Mouse (Mus musculus): ENCODE data around the gene Ablim2. TPM values are rescaled to one million over a fixed set of nuclear protein-coding genes. Genes with fewer than 3 reads are reported as not detected.
A peak's percentile ranks its signal among the peaks of the same experiment; 100 is the strongest.

Gene Ablim2
- total RNA-seq, 1 experiment = 1.6 TPM

GRCm38 (mm10) chr5:35740716-35741115, 17.0 kb upstream of the Ablim2 start:
- peak overlapping the region; percentile 28; the same call in 1 of the 2 replicates for H3K9ac ChIP-seq (ENCODE audit: insufficient read depth, low read depth, low read length, poor library complexity, severe bottlenecking)
- H3K9me3 ChIP-seq (ENCODE audit: control insufficient read depth, insufficient read depth, low read depth, low read length) = no peaks in the 10 kb centered on the region
- H3K4me1 ChIP-seq (ENCODE audit: control insufficient read depth in 2 of 2, insufficient read depth in 2 of 2, low read length in 2 of 2, poor library complexity in 1 of 2) = peaks cover 3 to 37% of the 10 kb centered on the region in 2 experiments; a peak in 3 of 4 replicates
- TF ChIP-seq MAFK (IDR thresholded peaks at IDR 0.05; ENCODE audit: insufficient read depth, low read depth, low read length) = no peak
- no peak for TF ChIP-seq ZNF384 (IDR thresholded peaks at IDR 0.05; ENCODE audit: low read depth, low read length)
- TF ChIP-seq HCFC1 (IDR thresholded peaks at IDR 0.05; ENCODE audit: borderline replicate concordance, insufficient read depth, low read length) = no peak
- TF ChIP-seq CHD2 (IDR thresholded peaks at IDR 0.05; ENCODE audit: low read depth, low read length) = no peak
- no peak for TF ChIP-seq ZC3H11A (IDR thresholded peaks at IDR 0.05; ENCODE audit: borderline replicate concordance, low read depth, low read length)
- H3K36me3 ChIP-seq (ENCODE audit: control insufficient read depth, insufficient read depth, low read length, poor library complexity, severe bottlenecking) = no peaks in the 10 kb centered on the region
- no peak for DNase-seq (ENCODE audit: low read depth, low spot score)
- no peak overlapping the region for H3K4me3 ChIP-seq (ENCODE audit: insufficient read depth in 1 of 2, low read depth in 1 of 2, low read length in 2 of 2, poor library complexity in 1 of 2, severe bottlenecking in 1 of 2)
- peak overlapping the region; percentile 63; the same call in 1 of the 2 replicates for H3K27ac ChIP-seq (ENCODE audit: insufficient read depth, low read depth, low read length, poor library complexity, severe bottlenecking)
- in situ Hi-C loops (cut with MboI; ENCODE audit: low sequenced_read_pairs in 2 of 2, unreplicated experiment in 2 of 2) = no loop called here

DNA sequence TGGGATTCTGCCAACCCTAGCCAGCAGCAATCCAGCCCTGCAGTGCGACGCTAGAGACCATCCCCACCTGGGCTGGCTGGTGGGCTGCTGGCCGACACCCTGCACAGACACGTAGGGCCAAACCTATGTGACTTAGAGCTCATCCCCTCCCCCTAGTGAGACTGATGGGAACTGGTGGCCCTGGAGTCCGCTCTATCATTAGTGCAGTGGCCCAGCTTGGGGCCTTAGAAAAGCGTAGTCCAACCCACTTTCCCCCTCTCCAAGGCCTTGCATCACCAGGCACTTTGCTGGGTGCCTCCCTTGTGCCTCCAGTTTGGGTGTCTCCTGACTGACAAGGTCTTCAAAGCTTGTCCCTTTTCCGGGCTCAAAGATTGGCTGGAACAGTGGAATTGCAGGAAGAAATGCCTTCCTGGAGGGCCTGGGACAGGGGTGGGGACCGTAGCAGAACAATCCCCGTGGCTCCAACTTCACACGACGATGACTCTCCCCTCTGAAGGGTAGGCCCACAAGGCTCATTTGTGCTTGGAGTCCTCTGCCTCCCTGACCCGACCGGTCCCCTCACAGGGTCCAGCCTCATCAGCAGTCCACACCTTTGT, 16.4 kb upstream of the Ablim2 start:
- no peaks in the 10 kb centered on the region for H3K9me3 ChIP-seq (ENCODE audit: control insufficient read depth, insufficient read depth, low read depth, low read length)

DNA sequence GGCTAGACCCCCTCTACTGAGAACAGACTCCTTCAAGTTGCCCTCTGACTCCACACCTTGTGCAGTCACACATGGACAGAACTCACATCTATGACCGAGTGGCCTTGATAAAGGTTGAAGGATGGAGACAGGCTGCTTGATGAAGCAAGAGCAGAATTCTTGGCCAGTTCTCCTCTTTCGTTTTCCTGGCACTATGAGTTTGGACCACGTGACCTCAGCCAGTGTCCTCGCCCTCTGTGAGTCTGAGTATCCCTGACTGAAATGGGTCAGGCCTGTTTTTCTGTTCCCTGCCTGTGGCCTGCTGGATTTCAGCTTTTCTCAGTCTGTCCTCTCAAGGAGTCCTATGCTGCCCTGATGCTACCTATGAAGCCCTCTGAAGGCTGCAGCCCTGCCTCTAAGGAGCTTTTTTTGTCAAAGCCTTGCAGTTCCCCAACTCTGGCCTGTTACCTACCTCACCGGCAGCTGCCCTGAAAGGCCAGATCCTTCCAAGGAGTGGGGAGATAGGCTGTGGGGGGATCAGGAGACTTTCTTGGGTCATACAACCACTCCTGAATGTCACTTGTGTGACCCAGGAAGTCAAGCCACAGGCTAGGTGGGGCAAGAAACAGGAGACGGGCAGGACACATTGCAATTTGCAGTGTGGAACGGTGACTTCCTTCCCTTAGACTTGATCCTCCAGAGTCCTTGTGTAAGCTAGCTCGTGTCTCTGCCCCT, 14.3 kb upstream of the Ablim2 start:
- in situ Hi-C loops (cut with MboI; ENCODE audit: low sequenced_read_pairs in 2 of 2, unreplicated experiment in 2 of 2) = no loop called here
- no peak overlapping the region for H3K27ac ChIP-seq (ENCODE audit: insufficient read depth, low read depth, low read length, poor library complexity, severe bottlenecking)

More for the DNA sequence above, 16.4 kb upstream of the Ablim2 start:
- in situ Hi-C loops (cut with MboI; ENCODE audit: low sequenced_read_pairs in 2 of 2, unreplicated experiment in 2 of 2) = no loop called here
- no peak for TF ChIP-seq ZC3H11A (IDR thresholded peaks at IDR 0.05; ENCODE audit: borderline replicate concordance, low read depth, low read length)
- Histone ChIP-seq H3K9ac (ENCODE audit: insufficient read depth, low read depth, low read length, poor library complexity, severe bottlenecking) (peak overlapping the region; percentile 28; the same call in 1 of the 2 replicates), H3K27ac (ENCODE audit: insufficient read depth, low read depth, low read length, poor library complexity, severe bottlenecking) (no peak overlapping the region), H3K4me3 (ENCODE audit: insufficient read depth in 1 of 2, low read depth in 1 of 2, low read length in 2 of 2, poor library complexity in 1 of 2, severe bottlenecking in 1 of 2) (no peak overlapping the region), H3K36me3 (ENCODE audit: control insufficient read depth, insufficient read depth, low read length, poor library complexity, severe bottlenecking) (no peaks in the 10 kb centered on the region), H3K4me1 (ENCODE audit: control insufficient read depth in 2 of 2, insufficient read depth in 2 of 2, low read length in 2 of 2, poor library complexity in 1 of 2) (peaks cover 3 to 37% of the 10 kb centered on the region in 2 experiments; a peak in 3 of 4 replicates)
- no peak for DNase-seq (ENCODE audit: low read depth, low spot score)

GRCm38 (mm10) chr5:35743990-35744722, 13.5 kb upstream of the Ablim2 start:
- H3K27ac ChIP-seq (ENCODE audit: insufficient read depth, low read depth, low read length, poor library complexity, severe bottlenecking) = no peak overlapping the region
- no peaks in the 10 kb centered on the region for H3K36me3 ChIP-seq (ENCODE audit: control insufficient read depth, insufficient read depth, low read length, poor library complexity, severe bottlenecking)
- in situ Hi-C loops (cut with MboI; ENCODE audit: low sequenced_read_pairs in 2 of 2, unreplicated experiment in 2 of 2) = no loop called here
- DNase-seq (ENCODE audit: low read depth, low spot score) = no peak
- no peak overlapping the region for H3K4me3 ChIP-seq (ENCODE audit: insufficient read depth in 1 of 2, low read depth in 1 of 2, low read length in 2 of 2, poor library complexity in 1 of 2, severe bottlenecking in 1 of 2)
- H3K9ac ChIP-seq (ENCODE audit: insufficient read depth, low read depth, low read length, poor library complexity, severe bottlenecking) = no peak overlapping the region
- peaks cover 3 to 28% of the 10 kb centered on the region in 2 experiments; a peak in 3 of 4 replicates for H3K4me1 ChIP-seq (ENCODE audit: control insufficient read depth in 2 of 2, insufficient read depth in 2 of 2, low read length in 2 of 2, poor library complexity in 1 of 2)
- H3K9me3 ChIP-seq (ENCODE audit: control insufficient read depth, insufficient read depth, low read depth, low read length) = no peaks in the 10 kb centered on the region
- TF ChIP-seq MAFK (IDR thresholded peaks at IDR 0.05; ENCODE audit: insufficient read depth, low read depth, low read length) (no peak), ZNF384 (IDR thresholded peaks at IDR 0.05; ENCODE audit: low read depth, low read length) (no peak), CHD2 (IDR thresholded peaks at IDR 0.05; ENCODE audit: low read depth, low read length) (no peak), HCFC1 (IDR thresholded peaks at IDR 0.05; ENCODE audit: borderline replicate concordance, insufficient read depth, low read length) (no peak), ZC3H11A (IDR thresholded peaks at IDR 0.05; ENCODE audit: borderline replicate concordance, low read depth, low read length) (no peak)

More for the DNA sequence above, 14.3 kb upstream of the Ablim2 start:
- no peak for TF ChIP-seq HCFC1 (IDR thresholded peaks at IDR 0.05; ENCODE audit: borderline replicate concordance, insufficient read depth, low read length)
- no peak for TF ChIP-seq ZC3H11A (IDR thresholded peaks at IDR 0.05; ENCODE audit: borderline replicate concordance, low read depth, low read length)
- no peak for TF ChIP-seq CHD2 (IDR thresholded peaks at IDR 0.05; ENCODE audit: low read depth, low read length)
- TF ChIP-seq ZNF384 (IDR thresholded peaks at IDR 0.05; ENCODE audit: low read depth, low read length) = no peak
- TF ChIP-seq MAFK (IDR thresholded peaks at IDR 0.05; ENCODE audit: insufficient read depth, low read depth, low read length) = no peak
- DNase-seq (ENCODE audit: low read depth, low spot score) = no peak
- H3K4me1 ChIP-seq (ENCODE audit: control insufficient read depth in 2 of 2, insufficient read depth in 2 of 2, low read length in 2 of 2, poor library complexity in 1 of 2) = peaks cover 3 to 34% of the 10 kb centered on the region in 2 experiments; a peak in 3 of 4 replicates
- no peaks in the 10 kb centered on the region for H3K36me3 ChIP-seq (ENCODE audit: control insufficient read depth, insufficient read depth, low read length, poor library complexity, severe bottlenecking)
- H3K9ac ChIP-seq (ENCODE audit: insufficient read depth, low read depth, low read length, poor library complexity, severe bottlenecking) = no peak overlapping the region
- no peaks in the 10 kb centered on the region for H3K9me3 ChIP-seq (ENCODE audit: control insufficient read depth, insufficient read depth, low read depth, low read length)
- no peak overlapping the region for H3K4me3 ChIP-seq (ENCODE audit: insufficient read depth in 1 of 2, low read depth in 1 of 2, low read length in 2 of 2, poor library complexity in 1 of 2, severe bottlenecking in 1 of 2)
